In the genomic region with DNA sequence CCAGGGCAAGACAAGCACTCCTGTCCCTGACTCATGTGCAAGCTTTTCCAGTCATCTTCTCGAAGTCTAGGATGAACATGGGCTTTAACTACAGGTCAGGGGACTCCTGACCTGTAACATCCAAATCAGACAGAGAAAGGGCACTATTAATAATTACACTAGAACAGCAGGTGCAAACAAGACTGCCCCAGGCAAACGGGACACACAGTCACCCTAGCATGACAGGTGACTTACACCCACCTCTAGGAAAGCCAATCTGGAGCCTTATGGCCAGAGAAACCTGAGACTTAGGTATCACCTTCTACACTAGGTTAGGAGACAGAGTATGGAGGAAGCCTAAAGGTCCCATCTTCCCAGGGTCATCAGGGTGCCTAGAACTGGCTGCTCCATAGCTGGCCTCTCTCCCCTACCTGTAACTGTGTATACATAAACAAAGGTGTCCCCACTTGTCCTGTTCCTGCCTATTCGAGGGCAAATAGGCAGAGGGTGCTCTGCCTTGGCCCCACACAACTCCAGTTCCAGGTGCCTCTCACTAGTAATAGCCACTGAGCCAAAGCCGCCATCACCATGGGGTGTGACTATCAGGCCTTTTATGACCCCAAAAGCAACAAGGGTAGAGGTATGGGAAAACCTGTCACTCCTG, we compare ENCODE assay signal across 28 mouse cellular contexts. TPM values are rescaled to one million over a fixed set of nuclear protein-coding genes. Genes with fewer than 3 reads are reported as not detected.
DNase-seq lines count a peak whose midpoint lies in the region; ATAC-seq and TF ChIP-seq lines count a peak whose summit lies in the region.
"Had no signal": no experiment of that assay in that cellular context is flagged by ENCODE, and none has a peak within 500 bp of the region (broad histone marks: within the 10 kb centered on the region; RNA-seq: fewer than 3 reads in every experiment).

No protein-coding gene starts in this region.

- no peak for TF ChIP-seq CTCF in liver, postnatal 0 days (IDR thresholded peaks at IDR 0.05; ENCODE audit: low read depth)

- WGBS in kidney, embryonic 14.5 days, result 42% methylated on average over 4 of the region's 4 CpGs
- 57% methylated on average over 4 of the region's 4 CpGs for WGBS in liver, postnatal 0 days (ENCODE audit: insufficient replicate concordance)
- WGBS in liver, embryonic 12.5 days (ENCODE audit: insufficient replicate concordance), result 45% methylated on average over 4 of the region's 4 CpGs

- no peaks in the 10 kb centered on the region for H3K9me3 ChIP-seq in kidney, embryonic 14.5 days (ENCODE audit: control insufficient read depth, low read length)
- no peaks in the 10 kb centered on the region for H3K9me3 ChIP-seq in liver, postnatal 0 days (ENCODE audit: low read length)
- H3K9me3 ChIP-seq in liver, embryonic 12.5 days (replicated peaks), result no peaks in the 10 kb centered on the region
- H3K9me3 ChIP-seq: forebrain, embryonic 10.5 days; forebrain, embryonic 13.5 days; G1E; hindbrain, embryonic 10.5 days; hindbrain, embryonic 13.5 days had no signal

- no peak for ATAC-seq in kidney, embryonic 14.5 days (ENCODE audit: low FRiP score, low TSS enrichment)
- ATAC-seq in liver, postnatal 0 days, result peak; percentile 79
- no peak for ATAC-seq in liver, embryonic 12.5 days
- ATAC-seq in megakaryocyte progenitor cell, adult 5-6 weeks (replicated peaks; ENCODE audit: poor library complexity), result no peak
- ATAC-seq: forebrain, embryonic 13.5 days; forebrain, embryonic 16.5 days; Patski had no signal

- H3K4me1 ChIP-seq in kidney, embryonic 14.5 days (ENCODE audit: control insufficient read depth, insufficient read depth, low read length), result no peaks in the 10 kb centered on the region
- H3K4me1 ChIP-seq in liver, postnatal 0 days (ENCODE audit: insufficient read depth), result 0 out of 2 replicates have a peak, but pooled peaks cover 9% of the 10 kb centered on the region
- H3K4me1 ChIP-seq in liver, embryonic 12.5 days, result no peaks in the 10 kb centered on the region
- H3K4me1 ChIP-seq: forebrain, embryonic 13.5 days; hindbrain, embryonic 13.5 days had no signal

- H3K4me3 ChIP-seq in kidney, embryonic 14.5 days (ENCODE audit: low read length), result no peak overlapping the region
- H3K4me3 ChIP-seq in liver, postnatal 0 days (ENCODE audit: low read depth, low read length), result no peak overlapping the region
- H3K4me3 ChIP-seq in liver, embryonic 12.5 days, result no peak overlapping the region
- H3K4me3 ChIP-seq: forebrain, embryonic 10.5 days; forebrain, embryonic 13.5 days; hindbrain, embryonic 10.5 days; hindbrain, embryonic 13.5 days had no signal

- no peaks in the 10 kb centered on the region for H3K36me3 ChIP-seq in kidney, embryonic 14.5 days (ENCODE audit: control insufficient read depth, insufficient read depth, low read length)
- H3K36me3 ChIP-seq in liver, postnatal 0 days (replicated peaks; ENCODE audit: insufficient read depth, low read length), result no peaks in the 10 kb centered on the region
- no peaks in the 10 kb centered on the region for H3K36me3 ChIP-seq in liver, embryonic 12.5 days
- H3K36me3 ChIP-seq: forebrain, embryonic 10.5 days; G1E; hindbrain, embryonic 10.5 days; hindbrain, embryonic 13.5 days had no signal

- no peak for TF ChIP-seq EP300 in liver, postnatal 0 days (IDR thresholded peaks at IDR 0.05; ENCODE audit: low read depth)

- H3K9ac ChIP-seq in kidney, embryonic 14.5 days (ENCODE audit: low read depth, low read length), result no peak overlapping the region
- H3K9ac ChIP-seq in liver, postnatal 0 days (replicated peaks), result no peak overlapping the region
- H3K9ac ChIP-seq in liver, embryonic 12.5 days, result no peak overlapping the region
- H3K9ac ChIP-seq: forebrain, embryonic 13.5 days; hindbrain, embryonic 13.5 days had no signal

- peak overlapping the region; percentile 42; the same call in 1 of the 2 replicates for H3K27ac ChIP-seq in kidney, embryonic 14.5 days (ENCODE audit: low read depth, low read length)
- H3K27ac ChIP-seq in liver, postnatal 0 days (ENCODE audit: low read depth), result no peak overlapping the region
- no peak overlapping the region for H3K27ac ChIP-seq in liver, embryonic 12.5 days
- H3K27ac ChIP-seq: forebrain, embryonic 10.5 days; forebrain, embryonic 13.5 days; hindbrain, embryonic 10.5 days; hindbrain, embryonic 13.5 days had no signal

- no peaks in the 10 kb centered on the region for H3K27me3 ChIP-seq in kidney, embryonic 14.5 days (ENCODE audit: control insufficient read depth, insufficient read depth, low read length)
- 0 out of 2 replicates have a peak, but pooled peaks cover 3% of the 10 kb centered on the region for H3K27me3 ChIP-seq in liver, postnatal 0 days (ENCODE audit: insufficient read depth, low read length)
- peaks cover 12% of the 10 kb centered on the region for H3K27me3 ChIP-seq in liver, embryonic 12.5 days (replicated peaks)
- H3K27me3 ChIP-seq: forebrain, embryonic 13.5 days; hindbrain, embryonic 13.5 days had no signal

- DNase-seq in kidney, adult 11 months, result peak; percentile 41
- no peak for DNase-seq in kidney, postnatal 36 days
- no peak for DNase-seq in kidney, adult 18-20 months
- DNase-seq in liver, postnatal 0 days, result no peak
- DNase-seq: adrenal gland, postnatal 10 days; adrenal gland, postnatal 36 days; B cell, adult 2 months; cerebellum, adult 18-20 months; cerebellum, adult 9-10 months; cerebellum, postnatal 14 days; gastrocnemius, postnatal 10 days; gastrocnemius, postnatal 36 days had no signal

- H3K4me2 ChIP-seq in kidney, embryonic 14.5 days (replicated peaks; ENCODE audit: low read depth, low read length), result no peak overlapping the region
- H3K4me2 ChIP-seq in liver, postnatal 0 days (ENCODE audit: low read depth, low read length), result no peak overlapping the region
- no peak overlapping the region for H3K4me2 ChIP-seq in liver, embryonic 12.5 days
- H3K4me2 ChIP-seq: forebrain, embryonic 13.5 days; heart, embryonic 11.5 days; hindbrain, embryonic 13.5 days had no signal

RNA-seq across cellular contexts. Expression of a gene that starts 10.9 kb away (rescaled TPM):
- 14.2 and 18.5 TPM in 2 replicates for polyA plus RNA-seq in kidney, embryonic 14.5 days (2014; fragmentation: Nextera tagmentation; extraction: Ambion mirVana)
- polyA plus RNA-seq in liver, postnatal 0 days (2015; fragmentation: Nextera tagmentation; extraction: Ambion mirVana), result 0.20 TPM in 1 of 2 replicates, not detected in the other
- polyA plus RNA-seq in liver, embryonic 12.5 days (2016; fragmentation: Nextera tagmentation; extraction: Ambion mirVana), result not detected in 2 replicates
- total RNA-seq in megakaryocyte progenitor cell, adult 5-6 weeks (2015), result 0.29 and 1.9 TPM in 2 replicates
- 0.17 and 2.0 TPM in 2 replicates for total RNA-seq in megakaryocyte progenitor cell, adult 5-6 weeks (2017)
- total RNA-seq: CH12.LX; G1E; gastrocnemius, adult 18-20 months; gastrocnemius, postnatal 10 days; gastrocnemius, postnatal 36 days; heart, adult 8-10 months; heart, postnatal 25 days had no signal
- polyA plus RNA-seq: G1E; heart, embryonic 11.5 days; heart, embryonic 14.5 days had no signal

RNA-seq across cellular contexts. Expression of a gene that starts 31.6 kb away (rescaled TPM):
- polyA plus RNA-seq in kidney, embryonic 14.5 days (2014; fragmentation: Nextera tagmentation; extraction: Ambion mirVana), result 12.9 and 17.0 TPM in 2 replicates
- polyA plus RNA-seq in liver, postnatal 0 days (2015; fragmentation: Nextera tagmentation; extraction: Ambion mirVana), result 2.2 and 2.5 TPM in 2 replicates
- 12.0 and 12.7 TPM in 2 replicates for polyA plus RNA-seq in liver, embryonic 12.5 days (2016; fragmentation: Nextera tagmentation; extraction: Ambion mirVana)
- 32.2 and 41.3 TPM in 2 replicates for total RNA-seq in megakaryocyte progenitor cell, adult 5-6 weeks (2015)
- 16.9 and 19.4 TPM in 2 replicates for total RNA-seq in megakaryocyte progenitor cell, adult 5-6 weeks (2017)
- total RNA-seq: gastrocnemius, adult 18-20 months had no signal

Comparison
In these comparisons a context has a peak if more than half of its experiments do, and no peak if none do; other contexts are left out.
1. RNA of a gene that starts 10.9 kb away (polyA plus RNA-seq): 14.2 to 18.5 TPM in kidney, embryonic 14.5 days; 0.20 TPM in liver, postnatal 0 days and not detected in liver, embryonic 12.5 days; every median in the first group is over 10 times any median in the second.